Mouse (Mus musculus) midbrain, embryonic 12.5 days (tissue): ENCODE measurements around the gene Rfpl4. TPM values are rescaled to one million over a fixed set of nuclear protein-coding genes. Genes with fewer than 3 reads are reported as not detected.
"Not testable (repeated sequence)": the region's sequence is repeated elsewhere in the genome, so short reads cannot be mapped to it uniquely, and the experiment has no call there.

Experiments used
- ATAC-seq: fragments of 200-750 bp; cut with Nextera tagmentation; 2 replicates; pipeline ENCODE4 v1.8.0; 2017; ENCODE audit warnings: low read depth, moderate TSS enrichment, moderate library complexity; ENCODE audit not compliant: low FRiP score
- H3K27ac ChIP-seq: fragments of 300-500 bp; sonication (generic); replicated peaks from 2 replicates; pipeline ENCODE4 v1.5.1; 2016; ENCODE audit warnings: mild to moderate bottlenecking
- H3K27me3 ChIP-seq: fragments of 300-500 bp; sonication (generic); 2 replicates; pipeline ENCODE4 v1.6.1; 2016; ENCODE audit warnings: mild to moderate bottlenecking
- H3K36me3 ChIP-seq: fragments of 300-500 bp; sonication (generic); 2 replicates; pipeline ENCODE4 v1.6.1; 2016
- H3K4me1 ChIP-seq: fragments of 300-500 bp; sonication (generic); 2 replicates; pipeline ENCODE4 v1.6.1; 2016
- H3K4me2 ChIP-seq: fragments of 300-500 bp; sonication (generic); replicated peaks from 2 replicates; pipeline ENCODE4 v1.6.1; 2016; ENCODE audit warnings: mild to moderate bottlenecking, moderate library complexity
- H3K4me3 ChIP-seq: fragments of 300-500 bp; sonication (generic); 2 replicates; pipeline ENCODE4 v1.5.1; 2016; ENCODE audit warnings: mild to moderate bottlenecking
- H3K9ac ChIP-seq: fragments of 300-500 bp; sonication (generic); replicated peaks from 2 replicates; pipeline ENCODE4 v1.6.1; 2016; ENCODE audit warnings: mild to moderate bottlenecking, moderate library complexity
- H3K9me3 ChIP-seq: fragments of 300-500 bp; sonication (generic); 2 replicates; pipeline ENCODE4 v1.6.1; 2016; ENCODE audit warnings: mild to moderate bottlenecking
- WGBS: fragments of 180-500 bp; shearing (Covaris S2); methylation state at CpG from one replicate; pipeline ENCODE4 v1.1.7; 2016; 5-methylcytosine and 5-hydroxymethylcytosine counted together
- polyA plus RNA-seq: library from polyadenylated mRNA; unstranded; fragments of >200 nt; fragmentation: Nextera tagmentation; extraction: Ambion mirVana; gene quantifications from 2 replicates; pipeline ENCODE4 v1.2.1, GENCODE M21; 2016

Gene Rfpl4
- not detected in 2 replicates for polyA plus RNA-seq

GRCm38 (mm10) chr7:5116850-5117249 lies at the start of gene Rfpl4:
Gene Rfpl4 (minus strand): TSS chr7:5116950.
- no peaks in the 10 kb centered on the region for H3K4me1 ChIP-seq
- no peaks in the 10 kb centered on the region for H3K36me3 ChIP-seq
- WGBS, result 88% methylated on average over 3 of the region's 3 CpGs
- H3K9me3 ChIP-seq, result no peaks in the 10 kb centered on the region
- H3K9ac ChIP-seq, result no peak within 1 kb of the TSS
- H3K27ac ChIP-seq, result no peak within 1 kb of the TSS
- no peak within 1 kb of the TSS for H3K4me3 ChIP-seq
- ATAC-seq, result no peak
- no peaks in the 10 kb centered on the region for H3K27me3 ChIP-seq
- H3K4me2 ChIP-seq, result no peak within 1 kb of the TSS

- ATAC-seq, H3K27ac ChIP-seq, H3K4me3 ChIP-seq, H3K4me2 ChIP-seq, H3K9me3 ChIP-seq, H3K4me1 ChIP-seq, H3K36me3 ChIP-seq, H3K9ac ChIP-seq, H3K27me3 ChIP-seq: not testable (repeated sequence)
Measured at GRCm38 (mm10) chr7:5149570-5149969, 32.8 kb upstream of the Rfpl4 start, which contains the start of gene Vmn1r55. Gene Vmn1r55 (minus strand): TSS chr7:5149670.

GRCm38 (mm10) chr7:5125549-5126406 lies 9.0 kb upstream of the Rfpl4 start, which contains the start of gene Rasl2-9:
Gene Rasl2-9 (minus strand): TSS chr7:5125950.
- ATAC-seq, result peak; percentile 86
- Histone ChIP-seq H3K27ac (no peak within 1 kb of the TSS), H3K27me3 (no peaks in the 10 kb centered on the region), H3K9me3 (no peaks in the 10 kb centered on the region), H3K4me3 (peak within 1 kb of the TSS; percentile 35), H3K4me2 (peak within 1 kb of the TSS; percentile 54), H3K4me1 (no peaks in the 10 kb centered on the region), H3K36me3 (no peaks in the 10 kb centered on the region), H3K9ac (peak within 1 kb of the TSS; percentile 41; the same call in 1 of the 2 replicates)
- 19% methylated on average over 42 of the region's 42 CpGs for WGBS

DNA sequence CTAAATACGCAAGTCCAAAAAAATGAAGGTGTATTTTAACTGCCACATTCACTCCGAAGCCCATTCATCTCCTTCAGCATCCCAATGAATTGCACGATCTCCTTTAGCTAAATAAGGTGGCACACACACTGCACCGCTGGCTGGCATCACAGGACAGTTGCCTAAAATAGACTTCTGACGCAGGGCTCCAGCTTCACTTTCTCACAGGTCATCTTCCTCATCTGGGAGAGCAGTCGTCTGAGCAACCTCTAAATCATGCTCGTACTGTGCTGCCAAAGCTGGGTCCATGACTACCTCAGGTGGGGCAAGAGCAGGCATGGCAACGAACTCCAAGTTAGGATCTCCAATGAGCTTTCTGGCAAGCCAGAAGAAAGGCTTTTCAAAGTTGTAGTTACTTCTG lies 8.3 kb upstream of the Rfpl4 start:
- 91% methylated on average over 8 of the region's 8 CpGs for WGBS
- no peak for ATAC-seq
- no peaks in the 10 kb centered on the region for H3K9me3 ChIP-seq

GRCm38 (mm10) chr7:5112701-5113100 lies 4.0 kb downstream of the Rfpl4 start:
- Histone ChIP-seq H3K27ac (no peak overlapping the region), H3K4me2 (no peak overlapping the region), H3K9me3 (no peaks in the 10 kb centered on the region), H3K9ac (no peak overlapping the region), H3K27me3 (no peaks in the 10 kb centered on the region), H3K36me3 (no peaks in the 10 kb centered on the region), H3K4me3 (no peak overlapping the region), H3K4me1 (no peaks in the 10 kb centered on the region)
- no peak for ATAC-seq
- WGBS, result 50% methylated on average over 3 of the region's 3 CpGs

More for the DNA sequence above, 8.3 kb upstream of the Rfpl4 start:
- no peaks in the 10 kb centered on the region for H3K4me1 ChIP-seq
- no peaks in the 10 kb centered on the region for H3K36me3 ChIP-seq
- H3K4me2 ChIP-seq, result no peak overlapping the region
- H3K9ac ChIP-seq, result no peak overlapping the region
- H3K27ac ChIP-seq, result no peak overlapping the region
- no peaks in the 10 kb centered on the region for H3K27me3 ChIP-seq
- no peak overlapping the region for H3K4me3 ChIP-seq

DNA sequence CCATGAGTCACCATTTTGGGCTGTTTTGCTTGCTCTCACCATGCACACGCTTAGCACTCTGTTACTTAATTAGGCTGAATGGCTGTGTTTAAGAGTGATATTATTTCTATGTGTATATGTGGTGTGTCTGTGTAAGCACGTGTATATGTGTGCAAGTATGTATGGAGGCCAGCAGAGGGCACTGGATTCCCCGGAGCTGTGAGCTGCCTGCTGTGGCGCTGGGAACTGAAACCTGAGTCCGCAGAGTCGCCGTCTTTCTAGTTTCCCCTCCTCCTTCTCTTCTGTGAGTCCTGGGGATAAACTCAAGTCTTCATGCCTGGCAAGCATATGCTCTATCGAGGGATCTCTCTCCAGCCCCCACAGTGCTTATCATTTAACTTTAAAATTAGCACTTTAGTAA lies 7.4 kb downstream of the Rfpl4 start:
- no peaks in the 10 kb centered on the region for H3K9me3 ChIP-seq
- H3K4me2 ChIP-seq, result no peak overlapping the region
- ATAC-seq, result no peak
- 86% methylated on average over 8 of the region's 8 CpGs for WGBS
- H3K9ac ChIP-seq, result no peak overlapping the region
- no peaks in the 10 kb centered on the region for H3K36me3 ChIP-seq
- no peaks in the 10 kb centered on the region for H3K27me3 ChIP-seq
- H3K4me3 ChIP-seq, result no peak overlapping the region
- no peaks in the 10 kb centered on the region for H3K4me1 ChIP-seq
- H3K27ac ChIP-seq, result no peak overlapping the region

GRCm38 (mm10) chr7:5108272-5108671 lies 8.5 kb downstream of the Rfpl4 start:
- ATAC-seq, result no peak
- WGBS, result 85% methylated on average over 4 of the region's 4 CpGs
- no peak overlapping the region for H3K4me2 ChIP-seq
- H3K9ac ChIP-seq, result no peak overlapping the region
- no peak overlapping the region for H3K27ac ChIP-seq
- no peaks in the 10 kb centered on the region for H3K4me1 ChIP-seq
- H3K9me3 ChIP-seq, result no peaks in the 10 kb centered on the region
- H3K36me3 ChIP-seq, result no peaks in the 10 kb centered on the region
- H3K4me3 ChIP-seq, result no peak overlapping the region
- no peaks in the 10 kb centered on the region for H3K27me3 ChIP-seq

DNA sequence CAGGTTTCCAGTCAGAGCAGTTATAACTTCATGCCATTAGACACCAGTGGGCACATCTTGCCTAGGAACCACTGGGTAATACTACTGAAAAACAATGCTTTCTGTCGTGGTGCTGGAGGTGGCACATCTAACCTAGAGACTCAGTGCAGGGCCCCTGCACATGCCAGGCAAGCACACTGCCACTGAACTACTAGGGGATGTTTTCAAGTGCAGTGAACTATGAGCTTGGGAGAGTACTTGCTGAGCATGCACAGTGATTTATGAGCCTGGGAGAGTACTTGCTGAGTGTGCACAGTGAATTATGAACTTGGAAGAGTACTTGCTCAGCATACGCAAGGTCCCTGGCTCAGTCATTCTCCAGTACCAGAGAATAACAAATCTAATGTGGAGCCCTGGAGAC lies 14.2 kb downstream of the Rfpl4 start:
- no peak for ATAC-seq
- Histone ChIP-seq H3K27ac (no peak overlapping the region), H3K9me3 (no peaks in the 10 kb centered on the region), H3K4me2 (no peak overlapping the region), H3K4me3 (no peak overlapping the region), H3K4me1 (no peaks in the 10 kb centered on the region), H3K27me3 (no peaks in the 10 kb centered on the region), H3K36me3 (peaks cover 17% of the 10 kb centered on the region), H3K9ac (no peak overlapping the region)
- WGBS, result 82% methylated on average over 2 of the region's 2 CpGs

- Histone ChIP-seq H3K9me3 (no peaks in the 10 kb centered on the region), H3K4me2 (no peak overlapping the region), H3K27ac (no peak overlapping the region), H3K4me1 (no peaks in the 10 kb centered on the region), H3K27me3 (no peaks in the 10 kb centered on the region), H3K36me3 (peaks cover 30% of the 10 kb centered on the region), H3K9ac (no peak overlapping the region), H3K4me3 (no peak overlapping the region)
- WGBS, result 92% methylated on average over 10 of the region's 10 CpGs
- ATAC-seq, result no peak
Measured at GRCm38 (mm10) chr7:5101066-5101663, 15.6 kb downstream of the Rfpl4 start.

DNA sequence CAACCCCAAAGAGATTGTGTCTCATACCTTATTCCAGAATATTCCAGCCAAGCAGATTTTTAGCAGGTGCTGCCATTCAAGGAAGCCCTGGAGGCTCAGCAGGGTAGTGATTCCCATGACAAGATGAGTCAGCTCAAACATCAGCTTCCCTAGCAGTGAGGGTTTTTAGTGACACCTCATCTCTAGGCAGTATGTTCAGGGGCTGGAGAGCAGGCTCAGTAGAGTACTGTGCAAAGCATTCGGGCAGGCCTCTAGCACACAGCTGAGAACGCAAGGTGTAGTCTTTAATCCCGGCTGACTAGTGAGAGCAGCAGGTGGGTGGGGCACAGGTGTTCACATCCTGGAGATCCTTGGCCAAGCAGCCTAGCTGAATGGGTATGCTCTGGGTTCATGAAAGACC lies 17.0 kb downstream of the Rfpl4 start:
- Histone ChIP-seq H3K4me2 (no peak overlapping the region), H3K9me3 (no peaks in the 10 kb centered on the region), H3K4me1 (no peaks in the 10 kb centered on the region), H3K27ac (no peak overlapping the region), H3K36me3 (peaks cover 44% of the 10 kb centered on the region), H3K27me3 (no peaks in the 10 kb centered on the region), H3K4me3 (no peak overlapping the region), H3K9ac (no peak overlapping the region)
- WGBS, result 89% methylated on average over 3 of the region's 3 CpGs
- ATAC-seq, result no peak

DNA sequence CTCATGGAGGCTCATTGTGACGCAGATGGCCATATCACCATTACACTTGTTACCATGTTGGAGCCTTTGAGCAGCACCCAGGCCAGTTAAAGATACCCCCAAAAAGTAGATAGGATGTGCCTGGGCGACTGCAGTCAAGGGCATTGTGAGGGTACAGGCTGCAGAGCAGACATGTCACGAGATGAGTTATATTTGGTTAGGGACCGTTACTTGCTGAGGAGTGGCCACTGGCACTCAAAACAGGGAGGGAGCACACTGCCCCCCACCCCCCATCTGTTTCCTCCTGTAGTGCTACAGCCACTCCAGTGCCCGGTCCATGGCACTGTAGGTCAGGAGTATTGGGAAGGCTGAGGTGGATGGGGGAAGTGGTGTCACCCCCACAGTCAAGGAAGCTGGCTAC lies 18.0 kb downstream of the Rfpl4 start:
- 95% methylated on average over 5 of the region's 5 CpGs for WGBS
- Histone ChIP-seq H3K4me3 (no peak overlapping the region), H3K27me3 (no peaks in the 10 kb centered on the region), H3K9me3 (no peaks in the 10 kb centered on the region), H3K36me3 (peaks cover 54% of the 10 kb centered on the region), H3K9ac (no peak overlapping the region), H3K4me2 (no peak overlapping the region), H3K4me1 (no peaks in the 10 kb centered on the region), H3K27ac (no peak overlapping the region)
- ATAC-seq, result no peak

GRCm38 (mm10) chr7:5092831-5093510 lies 23.8 kb downstream of the Rfpl4 start:
- Histone ChIP-seq H3K4me2 (no peak overlapping the region), H3K36me3 (peaks cover 85% of the 10 kb centered on the region), H3K4me3 (no peak overlapping the region), H3K9ac (no peak overlapping the region), H3K9me3 (no peaks in the 10 kb centered on the region), H3K4me1 (no peaks in the 10 kb centered on the region), H3K27ac (no peak overlapping the region), H3K27me3 (no peaks in the 10 kb centered on the region)
- 87% methylated on average over 21 of the region's 21 CpGs for WGBS
- ATAC-seq, result no peak
